Mouse (Mus musculus) liver, postnatal 0 days (tissue): ENCODE data around the gene Gm45837.

Source experiments
- CTCF ChIP-seq: sonication (generic); IDR thresholded peaks from 2 replicates; pipeline ENCODE4 v1.5.1; 2016; ENCODE audit warnings: antibody characterized with exemption, low read depth
- EP300 ChIP-seq: IDR thresholded peaks from 2 replicates; pipeline ENCODE4 v1.6.1; 2016; ENCODE audit warnings: antibody characterized with exemption, low read depth, mild to moderate bottlenecking

DNA sequence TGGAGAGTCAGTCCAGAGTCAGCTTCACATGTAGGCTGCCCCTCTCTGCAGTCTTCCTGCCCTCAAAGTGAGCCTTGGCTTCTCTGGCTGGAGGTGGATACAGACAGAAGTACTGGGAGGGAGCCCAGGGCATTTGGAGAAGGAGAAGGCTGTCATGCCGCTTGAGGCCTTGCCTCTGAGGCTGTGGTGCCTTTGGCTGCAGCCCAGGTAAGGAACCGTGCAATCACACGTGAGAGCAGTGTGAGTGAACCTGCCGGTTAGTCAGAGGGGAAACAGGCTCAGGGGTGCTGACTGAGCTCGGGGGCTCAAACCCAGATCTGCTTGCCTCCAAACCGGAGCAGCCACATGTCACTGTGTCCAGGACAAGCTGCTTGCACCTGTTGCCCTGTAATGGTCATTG is 29.2 kb upstream of the Gm45837 start:
- TF ChIP-seq CTCF: no peak
- no peak for TF ChIP-seq EP300
